Mouse (Mus musculus) small intestine, adult 2 months (tissue): ENCODE measurements at regions not wholly inside any gene's neighbourhood (a gene's known extent, or its start where the extent isn't known, plus 50 kb on each side); places are given as distances from the start of the nearest gene placed in this dataset.

Experiments
- CTCF ChIP-seq: fragments of 200-500 bp; IDR thresholded peaks from 2 replicates; pipeline ENCODE4 v1.5.1; 2012; ENCODE audit warnings: low read depth, mild to moderate bottlenecking, control low read depth, inconsistent platforms, low read length, moderate library complexity, mixed read lengths; ENCODE audit not compliant: insufficient replicate concordance, insufficient read length; ENCODE audit errors: extremely low read depth
- POLR2A ChIP-seq: fragments of 200-500 bp; IDR thresholded peaks from 2 replicates; pipeline ENCODE4 v1.6.1; 2012; ENCODE audit warnings: low read depth, mild to moderate bottlenecking, control low read depth, inconsistent platforms, low read length, moderate library complexity

DNA sequence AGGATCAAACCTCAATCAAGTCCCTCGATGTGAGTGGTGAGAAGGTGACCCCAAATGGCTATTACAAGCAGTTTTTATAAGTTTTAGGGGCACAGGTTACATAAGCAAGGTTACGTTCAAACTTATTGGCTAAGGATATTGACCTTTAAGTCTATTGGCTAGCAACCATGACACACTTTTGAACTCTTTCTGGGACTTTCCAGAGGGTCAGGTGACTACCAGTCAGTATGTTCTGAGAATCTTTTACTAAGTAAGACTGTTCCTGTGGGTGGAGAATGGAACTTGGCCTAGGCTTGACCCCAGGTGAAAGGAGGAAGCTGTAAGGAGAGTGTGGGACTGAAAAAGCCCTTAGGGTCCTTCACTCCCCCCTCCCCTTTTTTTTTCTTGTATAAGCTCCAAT is 370.3 kb upstream of the Lrrc3b start:
- no peak for TF ChIP-seq POLR2A
- no peak for TF ChIP-seq CTCF
